Mouse (Mus musculus): ENCODE results near the gene Dmrt1.

DNA sequence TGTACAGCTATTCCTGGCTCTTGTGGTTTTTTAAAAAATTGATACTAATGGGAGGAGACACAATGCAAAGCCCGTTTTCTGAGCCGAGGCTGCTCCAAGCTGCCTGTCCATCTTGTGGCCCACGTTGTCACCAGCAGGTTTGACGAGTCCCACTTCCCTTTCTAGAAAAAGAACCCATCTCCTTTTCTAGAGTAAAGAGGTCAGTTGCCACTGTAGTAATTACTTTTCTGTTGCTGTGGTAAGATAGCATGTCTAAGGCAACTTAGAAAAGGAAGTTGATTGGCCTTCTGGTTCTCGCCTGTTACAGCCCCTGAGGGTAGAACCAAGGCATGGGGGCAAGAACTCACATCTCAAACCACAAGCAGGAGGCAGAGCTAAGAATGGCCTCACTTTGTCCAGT is 45.6 kb downstream of the Dmrt1 start:
- no peak for TF ChIP-seq GATA1 (IDR thresholded peaks at IDR 0.05; ENCODE audit: borderline replicate concordance, low read length)
- TF ChIP-seq FLI1 (IDR thresholded peaks at IDR 0.05; ENCODE audit: low read length) = no peak
